Mouse (Mus musculus) MEL (cell line): ENCODE measurements at regions not wholly inside any gene's neighbourhood (a gene's known extent, or its start where the extent isn't known, plus 50 kb on each side); places are given as distances from the start of the nearest gene placed in this dataset.

Source experiments
- DNase-seq: peaks from one replicate; pipeline ENCODE4 v3.0.0; 2011; ENCODE audit warnings: low read depth, low spot score
- H3K27ac ChIP-seq: 2 replicates; pipeline ENCODE4 v1.5.1; 2012; ENCODE audit warnings: low read depth, mild to moderate bottlenecking, control low read depth, low read length, moderate library complexity; ENCODE audit not compliant: control insufficient read depth
- H3K27me3 ChIP-seq, 2 experiments: fragments of 150-350 bp in 1 of 2; sonication (generic) in 1 of 2; 2 replicates each; pipeline ENCODE4 v1.6.1; 2012; ENCODE audit warnings: low read length in 2 of 2, mild to moderate bottlenecking in 2 of 2, improper control_type of control experiment in 1 of 2, moderate library complexity in 1 of 2; ENCODE audit not compliant: insufficient read depth in 2 of 2, control insufficient read depth in 1 of 2
- H3K36me3 ChIP-seq, 2 experiments: 2 replicates each; pipeline ENCODE4 v1.6.1; 2012 to 2014; ENCODE audit warnings: low read length in 2 of 2, improper control_type of control experiment in 1 of 2, inconsistent platforms in 1 of 2, mild to moderate bottlenecking in 1 of 2; ENCODE audit not compliant: insufficient read depth in 2 of 2, control insufficient read depth in 1 of 2
- H3K4me1 ChIP-seq, 2 experiments: fragments of 150-350 bp in 1 of 2; sonication (generic) in 1 of 2; 2 replicates each; pipeline ENCODE4 v1.6.1; 2012; ENCODE audit warnings: low read length in 2 of 2, improper control_type of control experiment in 1 of 2, mild to moderate bottlenecking in 1 of 2; ENCODE audit not compliant: insufficient read depth in 2 of 2, control insufficient read depth in 1 of 2
- H3K4me3 ChIP-seq, 2 experiments: fragments of 150-350 bp in 1 of 2; sonication (generic) in 1 of 2; 2 replicates each; pipeline ENCODE4 v1.5.1; 2012; ENCODE audit warnings: low read depth in 2 of 2, low read length in 2 of 2, mild to moderate bottlenecking in 2 of 2, moderate library complexity in 2 of 2, control low read depth in 1 of 2, improper control_type of control experiment in 1 of 2; ENCODE audit not compliant: control insufficient read depth in 1 of 2, insufficient read depth in 1 of 2
- H3K79me2 ChIP-seq: 2 replicates; pipeline ENCODE4 v1.6.1; 2012; ENCODE audit warnings: mild to moderate bottlenecking, low read length, moderate library complexity; ENCODE audit not compliant: control insufficient read depth, poor library complexity, insufficient read depth
- H3K9ac ChIP-seq: 2 replicates; pipeline ENCODE4 v1.6.1; 2012; ENCODE audit warnings: low read depth, mild to moderate bottlenecking, control low read depth, low read length, moderate library complexity; ENCODE audit not compliant: control insufficient read depth, poor library complexity, severe bottlenecking
- H3K9me3 ChIP-seq: fragments of 150-350 bp; sonication (generic); replicated peaks from 2 replicates; pipeline ENCODE4 v1.6.1; 2012; ENCODE audit warnings: mild to moderate bottlenecking, low read length, improper control_type of control experiment, moderate library complexity; ENCODE audit not compliant: insufficient read depth
- BHLHE40 ChIP-seq: IDR thresholded peaks from 2 replicates; pipeline ENCODE4 v1.6.1; 2012; ENCODE audit warnings: low read depth, mild to moderate bottlenecking, inconsistent platforms, low read length, improper control_type of control experiment, borderline replicate concordance
- E2F4 ChIP-seq: IDR thresholded peaks from 2 replicates; pipeline ENCODE4 v1.6.1; 2011; ENCODE audit warnings: low read depth, low read length, improper control_type of control experiment, borderline replicate concordance
- ELF1 ChIP-seq: IDR thresholded peaks from 2 replicates; pipeline ENCODE4 v1.6.1; 2014; ENCODE audit warnings: low read depth, mild to moderate bottlenecking, inconsistent platforms, low read length, improper control_type of control experiment, moderate library complexity
- GABPA ChIP-seq: IDR thresholded peaks from 2 replicates; pipeline ENCODE4 v1.6.1; 2012; ENCODE audit warnings: low read depth, mild to moderate bottlenecking, inconsistent platforms, low read length, improper control_type of control experiment, moderate library complexity
- GATA1 ChIP-seq: IDR thresholded peaks from 2 replicates; pipeline ENCODE4 v1.6.1; 2011; ENCODE audit warnings: low read depth, low read length, improper control_type of control experiment
- HCFC1 ChIP-seq: IDR thresholded peaks from 2 replicates; pipeline ENCODE4 v1.6.1; 2012; ENCODE audit warnings: low read depth, mild to moderate bottlenecking, inconsistent platforms, low read length, improper control_type of control experiment, moderate library complexity
- KAT2A ChIP-seq: conservative IDR thresholded peaks from 2 replicates; pipeline ENCODE4 v1.6.1; 2012; ENCODE audit warnings: low read depth, low read length, improper control_type of control experiment, inconsistent platforms
- MAFK ChIP-seq: IDR thresholded peaks from 2 replicates; pipeline ENCODE4 v1.6.1; 2011; ENCODE audit warnings: low read depth, mild to moderate bottlenecking, low read length, improper control_type of control experiment, borderline replicate concordance
- MAX ChIP-seq: IDR thresholded peaks from 2 replicates; pipeline ENCODE4 v1.6.1; 2011; ENCODE audit warnings: low read length, improper control_type of control experiment
- MXI1 ChIP-seq: IDR thresholded peaks from 2 replicates; pipeline ENCODE4 v1.6.1; 2011; ENCODE audit warnings: mild to moderate bottlenecking, low read depth, low read length, improper control_type of control experiment
- MYC ChIP-seq: IDR thresholded peaks from 2 replicates; pipeline ENCODE4 v1.6.1; 2011; ENCODE audit warnings: low read depth, mild to moderate bottlenecking, low read length, improper control_type of control experiment, moderate library complexity
- NELFE ChIP-seq: IDR thresholded peaks from 2 replicates; pipeline ENCODE4 v1.6.1; 2011; ENCODE audit warnings: low read depth, low read length, improper control_type of control experiment
- POLR2A ChIP-seq, 2 experiments: IDR thresholded peaks; 2 replicates each; pipeline ENCODE4 v1.6.1; 2011 to 2012; ENCODE audit warnings: low read length in 2 of 2, mild to moderate bottlenecking in 2 of 2, control low read depth in 1 of 2, improper control_type of control experiment in 1 of 2, low read depth in 1 of 2, moderate library complexity in 1 of 2; ENCODE audit not compliant: control insufficient read depth in 1 of 2, insufficient read depth in 1 of 2, poor library complexity in 1 of 2
- RAD21 ChIP-seq: IDR thresholded peaks from 2 replicates; pipeline ENCODE4 v1.6.1; 2011; ENCODE audit warnings: mild to moderate bottlenecking, low read depth, low read length, improper control_type of control experiment
- RCOR1 ChIP-seq: IDR thresholded peaks from 2 replicates; pipeline ENCODE4 v1.6.1; 2012; ENCODE audit warnings: low read depth, mild to moderate bottlenecking, inconsistent platforms, low read length, improper control_type of control experiment
- TCF12 ChIP-seq: IDR thresholded peaks from 2 replicates; pipeline ENCODE4 v1.6.1; 2014; ENCODE audit warnings: low read depth, mild to moderate bottlenecking, inconsistent platforms, low read length, improper control_type of control experiment, moderate library complexity
- ZKSCAN1 ChIP-seq: IDR thresholded peaks from 2 replicates; pipeline ENCODE4 v1.6.1; 2012; ENCODE audit warnings: low read depth, mild to moderate bottlenecking, inconsistent platforms, low read length, improper control_type of control experiment, moderate library complexity
- ZMIZ1 ChIP-seq: IDR thresholded peaks from 2 replicates; pipeline ENCODE4 v1.6.1; 2012; ENCODE audit warnings: low read depth, mild to moderate bottlenecking, inconsistent platforms, low read length, improper control_type of control experiment, moderate library complexity

DNA sequence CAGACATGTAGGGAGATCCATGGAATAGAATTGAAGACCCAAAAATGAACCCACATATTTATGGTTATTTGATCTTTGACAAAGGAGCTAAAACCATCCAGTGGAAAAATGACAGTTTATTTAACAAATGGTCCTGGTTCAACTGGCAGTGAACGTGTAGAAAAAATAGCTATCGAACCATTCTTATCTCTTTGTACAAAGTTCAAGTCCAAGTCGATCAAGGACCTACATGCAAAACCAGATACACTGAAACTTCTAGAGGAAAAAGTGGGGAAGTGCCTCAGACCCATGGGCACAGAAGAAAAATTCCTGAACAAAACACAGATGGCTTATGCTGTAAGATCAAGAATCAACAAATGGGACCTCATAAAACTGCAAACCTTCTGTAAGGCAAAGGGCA is 306.2 kb downstream of the Slc6a15 start:
- Histone ChIP-seq H3K9me3 (no peaks in the 10 kb centered on the region), H3K4me3 (no peak overlapping the region), H3K27ac (no peak overlapping the region), H3K9ac (no peak overlapping the region), H3K4me1 (no peaks in the 10 kb centered on the region), H3K79me2 (no peaks in the 10 kb centered on the region), H3K36me3 (no peaks in the 10 kb centered on the region), H3K27me3 (no peaks in the 10 kb centered on the region)
- no peak for TF ChIP-seq KAT2A
- TF ChIP-seq E2F4: no peak
- no peak for TF ChIP-seq GATA1
- TF ChIP-seq ZMIZ1: no peak
- TF ChIP-seq MAFK: no peak
- TF ChIP-seq MXI1: no peak
- TF ChIP-seq BHLHE40: no peak
- no peak for TF ChIP-seq MAX
- no peak for TF ChIP-seq ZKSCAN1
- TF ChIP-seq ELF1: no peak
- no peak for TF ChIP-seq HCFC1
- no peak for TF ChIP-seq RAD21
- TF ChIP-seq MYC: no peak
- TF ChIP-seq RCOR1: no peak
- no peak for DNase-seq

DNA sequence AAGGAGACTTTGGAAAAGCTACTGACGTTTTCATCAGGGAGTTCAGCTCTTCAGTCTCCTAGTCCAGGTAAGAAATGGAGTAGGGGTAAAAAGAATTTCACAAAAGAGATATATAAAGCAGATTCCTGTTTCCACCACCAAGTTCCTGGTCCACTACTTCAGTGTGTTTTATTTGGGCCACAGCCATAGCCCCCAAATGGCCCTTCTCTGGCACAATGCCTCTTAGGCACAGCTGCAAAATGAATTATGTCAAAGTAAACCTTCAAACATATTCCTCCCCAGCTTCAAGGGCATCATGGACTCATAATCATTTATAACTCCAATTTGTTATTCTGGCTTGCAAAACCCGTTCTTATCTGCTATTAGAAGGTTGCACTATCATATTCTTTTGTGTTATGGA is 325.1 kb downstream of the Slc6a15 start:
- no peak overlapping the region for H3K27ac ChIP-seq
- H3K79me2 ChIP-seq: no peaks in the 10 kb centered on the region
- DNase-seq: no peak
- H3K4me3 ChIP-seq: no peak overlapping the region
- no peaks in the 10 kb centered on the region for H3K36me3 ChIP-seq
- no peaks in the 10 kb centered on the region for H3K4me1 ChIP-seq
- no peak overlapping the region for H3K9ac ChIP-seq
- no peaks in the 10 kb centered on the region for H3K9me3 ChIP-seq
- no peaks in the 10 kb centered on the region for H3K27me3 ChIP-seq
- no peak for TF ChIP-seq NELFE
- TF ChIP-seq RAD21: no peak
- TF ChIP-seq TCF12: no peak
- TF ChIP-seq POLR2A (IDR thresholded peaks at IDR 0.05; ENCODE audit: control insufficient read depth in 1 of 2, insufficient read depth in 1 of 2, low read depth in 1 of 2, low read length in 2 of 2, poor library complexity in 1 of 2): no peak
- TF ChIP-seq GABPA: no peak
